Mouse (Mus musculus) embryo, embryonic 10 days (tissue): ENCODE results near the gene Trpc4.

Experiments used
- DNase-seq: peaks from one replicate; pipeline ENCODE4 v3.0.0-alpha.2; 2015; ENCODE audit warnings: low spot score

Gene Trpc4

DNA sequence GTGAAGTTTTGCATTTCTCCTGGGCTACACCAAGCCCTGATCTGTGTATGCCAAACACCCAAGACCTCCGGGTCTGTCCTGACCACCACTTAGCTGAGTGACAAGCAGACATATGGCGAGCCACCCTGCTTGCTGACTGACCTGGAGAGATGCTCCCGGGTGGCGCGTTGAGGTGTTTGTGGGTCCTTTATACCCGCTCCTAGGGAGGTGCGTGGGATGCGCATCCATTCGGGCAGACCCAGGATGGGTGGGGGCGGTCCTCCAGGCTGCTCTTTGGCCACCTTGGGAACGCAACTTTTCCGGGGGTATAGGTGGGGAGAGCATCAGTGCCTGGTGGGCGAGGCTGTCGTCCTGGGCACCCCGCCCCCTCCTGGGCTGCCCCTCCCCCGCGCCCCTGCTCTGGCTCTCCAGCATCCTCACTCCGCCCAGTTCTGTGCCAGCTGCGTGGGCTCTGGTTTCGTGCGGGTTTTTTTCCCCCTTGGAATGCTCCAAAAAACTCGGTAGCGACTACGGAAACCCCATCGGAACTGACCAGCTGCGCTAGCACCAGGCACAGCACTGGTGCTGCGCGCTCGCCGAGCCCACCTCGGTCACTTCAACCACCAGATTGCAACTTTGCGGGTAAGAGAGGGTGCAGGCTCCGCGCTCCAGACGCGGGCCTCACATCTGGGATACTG is at the start of gene Trpc4:
TSS of gene Trpc4 (plus strand) at position 397 of the 677 bp plus-strand sequence.
- DNase-seq, result peak; percentile 30

DNA sequence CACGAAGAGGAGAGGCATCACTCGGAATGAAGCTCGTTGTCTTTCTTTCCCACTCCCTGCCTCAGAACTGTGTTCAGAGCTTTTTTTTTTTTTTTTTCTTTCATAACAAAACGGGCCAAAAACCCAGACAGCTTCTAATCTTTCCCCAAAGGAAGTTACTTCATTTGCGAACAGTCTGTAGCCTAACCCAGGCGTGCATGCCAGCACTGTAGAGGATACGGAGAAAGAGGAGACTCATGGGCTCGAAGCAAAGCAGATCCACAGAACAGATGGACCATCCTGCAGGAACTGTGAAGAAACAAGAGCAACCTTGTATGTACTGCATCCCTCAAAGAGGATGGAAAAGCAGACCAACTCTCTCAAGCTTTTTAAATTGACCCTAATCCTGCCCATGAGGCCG is 44.3 kb upstream of the Trpc4 start:
- no peak for DNase-seq

DNA sequence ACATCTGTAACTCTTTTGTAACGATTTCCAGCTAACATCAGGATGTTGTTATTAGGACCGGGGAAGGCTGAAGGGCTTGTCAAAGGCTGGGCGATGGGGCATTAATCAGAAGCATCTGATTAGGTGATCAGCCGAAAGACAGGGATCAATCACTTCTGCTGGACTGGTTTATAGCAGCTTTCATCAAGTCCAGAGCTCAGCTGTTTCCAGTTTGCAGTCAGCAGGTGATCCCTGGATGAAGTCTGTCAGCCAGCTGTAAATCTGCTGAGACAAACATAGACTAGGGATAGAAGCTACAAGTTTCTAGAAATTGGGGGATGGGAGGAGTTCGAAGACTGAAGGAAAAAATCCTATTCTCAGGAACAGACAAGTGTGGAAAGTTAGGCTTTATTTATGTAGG is 20.5 kb upstream of the Trpc4 start:
- peak; percentile 36 for DNase-seq

DNA sequence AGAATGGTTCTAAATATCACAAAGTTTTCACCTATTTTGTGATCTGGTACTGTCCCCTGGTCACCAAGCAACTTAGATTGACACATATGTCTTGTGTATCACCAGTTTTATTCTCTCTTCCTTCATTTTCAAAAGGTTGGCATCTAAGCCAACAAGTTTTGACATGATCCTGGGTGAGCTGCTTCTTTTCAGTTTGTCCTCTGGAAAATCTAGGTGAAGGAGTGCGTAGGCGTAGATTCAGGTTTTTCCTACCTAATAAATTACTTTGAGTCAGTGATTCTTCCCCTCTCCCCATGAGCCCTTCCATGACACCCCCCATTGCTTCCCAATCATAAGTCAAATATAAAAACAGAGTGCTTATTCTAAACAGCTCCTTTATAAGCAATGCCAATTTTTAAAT is 14.5 kb upstream of the Trpc4 start:
- no peak for DNase-seq

DNA sequence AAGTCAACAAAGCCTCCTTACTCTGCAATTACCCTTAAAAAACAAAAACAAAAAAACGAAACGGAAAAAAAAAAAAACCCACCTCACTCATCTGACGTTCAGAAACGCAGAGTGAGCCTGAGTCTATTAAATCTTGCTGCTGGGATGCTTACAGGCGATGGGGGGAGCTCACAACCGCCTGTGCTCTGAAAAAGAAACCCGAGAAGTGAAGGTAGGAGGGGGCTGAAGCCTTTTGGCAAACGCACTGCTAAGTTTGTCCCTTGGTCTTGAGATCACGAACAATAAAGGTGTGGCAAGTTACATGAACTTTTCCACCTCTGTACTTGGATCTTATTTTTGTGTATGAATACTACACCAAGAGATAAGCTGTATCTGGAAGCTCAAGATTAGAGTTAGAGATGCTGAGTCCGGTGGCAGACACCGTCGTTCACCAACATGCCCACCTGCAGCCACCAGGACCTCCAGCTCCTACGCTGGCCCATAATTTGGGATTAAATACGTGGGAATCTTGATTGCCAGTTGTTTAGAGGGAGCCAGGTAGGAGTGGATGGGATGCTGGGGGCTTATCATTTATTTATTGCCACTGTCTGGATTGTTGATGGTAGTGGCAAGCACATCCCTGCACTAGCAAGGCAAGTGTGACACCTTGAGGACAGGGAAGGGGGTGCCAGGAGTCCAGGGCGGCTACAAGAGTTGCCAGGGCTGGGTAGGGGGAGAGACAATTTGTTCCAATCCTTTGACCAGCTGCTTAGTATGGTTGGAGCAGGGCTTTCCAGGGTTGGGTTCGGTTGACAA is 794 bp upstream of the Trpc4 start:
- DNase-seq, result peak; percentile 77

DNA sequence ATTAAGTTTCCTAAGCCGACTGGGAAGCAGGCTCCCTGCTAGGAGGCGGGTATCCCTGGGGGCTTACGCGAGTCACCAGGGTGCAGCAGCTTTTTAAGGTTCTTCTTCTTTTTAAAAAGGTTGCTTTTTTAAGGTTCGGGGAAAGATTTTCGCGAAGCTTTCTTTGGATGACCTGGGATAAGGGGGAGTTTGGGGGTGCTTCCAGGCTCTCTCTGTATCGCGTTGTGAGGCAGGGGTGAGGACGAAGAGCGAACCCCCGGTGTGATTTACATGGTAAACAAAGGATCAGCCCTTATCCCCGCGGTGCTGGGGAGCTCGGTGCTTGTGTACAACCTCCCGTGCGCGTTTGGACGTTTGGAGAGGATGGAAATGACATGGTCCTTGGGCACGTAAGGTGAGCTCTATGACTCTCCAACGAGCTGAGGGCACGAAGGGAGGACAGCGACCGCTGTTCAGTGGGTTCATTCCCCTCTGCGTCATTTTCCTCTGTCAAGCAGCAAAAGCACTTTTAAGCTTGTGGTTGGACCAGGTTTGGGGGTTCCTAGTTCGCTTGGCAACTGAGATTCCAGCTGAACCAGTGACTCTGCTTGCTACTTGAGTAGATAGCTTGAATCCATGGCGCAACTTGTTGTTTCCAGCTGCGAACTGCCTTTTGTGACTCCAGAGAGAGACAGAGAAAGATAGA is 623 bp downstream of the Trpc4 start:
- DNase-seq, result peak; percentile 29

DNA sequence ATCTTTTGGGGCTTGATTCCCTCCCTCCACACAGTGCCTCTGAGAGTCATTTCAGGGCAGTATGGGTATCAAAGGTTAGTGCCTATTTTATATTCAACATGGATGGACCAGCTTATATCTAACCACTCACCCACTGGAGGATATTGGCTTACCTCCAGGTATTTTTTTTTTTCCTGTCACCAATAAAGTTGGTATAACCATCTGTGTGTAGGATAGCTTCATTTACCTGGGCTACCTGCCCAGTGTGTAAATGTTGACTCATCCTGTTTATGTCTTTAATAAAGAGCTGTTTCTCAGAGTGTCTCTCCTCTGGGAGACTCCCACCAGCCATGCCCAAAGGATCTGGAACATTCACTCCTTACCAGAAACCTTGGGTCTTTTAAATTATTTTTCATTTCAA is 14.9 kb downstream of the Trpc4 start:
- no peak for DNase-seq

DNA sequence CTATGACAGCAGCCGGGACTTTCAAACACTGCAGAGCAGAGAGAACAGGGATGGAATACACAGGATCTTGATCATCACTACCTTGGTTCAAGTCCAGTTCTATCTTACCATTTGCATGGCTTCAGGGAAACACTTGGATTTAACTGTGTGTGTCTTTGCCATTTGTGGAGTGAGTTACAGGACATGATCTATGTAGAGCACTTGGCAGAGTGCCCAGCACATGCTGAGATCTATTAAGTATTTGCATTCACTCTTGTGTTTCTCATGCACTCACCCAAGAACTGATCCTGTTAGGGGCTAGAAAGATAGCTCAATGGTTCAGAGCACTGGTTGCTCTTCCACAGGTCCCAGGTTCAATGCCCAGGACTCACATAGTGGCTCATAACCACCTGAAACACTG is 21.5 kb downstream of the Trpc4 start:
- DNase-seq, result no peak

DNA sequence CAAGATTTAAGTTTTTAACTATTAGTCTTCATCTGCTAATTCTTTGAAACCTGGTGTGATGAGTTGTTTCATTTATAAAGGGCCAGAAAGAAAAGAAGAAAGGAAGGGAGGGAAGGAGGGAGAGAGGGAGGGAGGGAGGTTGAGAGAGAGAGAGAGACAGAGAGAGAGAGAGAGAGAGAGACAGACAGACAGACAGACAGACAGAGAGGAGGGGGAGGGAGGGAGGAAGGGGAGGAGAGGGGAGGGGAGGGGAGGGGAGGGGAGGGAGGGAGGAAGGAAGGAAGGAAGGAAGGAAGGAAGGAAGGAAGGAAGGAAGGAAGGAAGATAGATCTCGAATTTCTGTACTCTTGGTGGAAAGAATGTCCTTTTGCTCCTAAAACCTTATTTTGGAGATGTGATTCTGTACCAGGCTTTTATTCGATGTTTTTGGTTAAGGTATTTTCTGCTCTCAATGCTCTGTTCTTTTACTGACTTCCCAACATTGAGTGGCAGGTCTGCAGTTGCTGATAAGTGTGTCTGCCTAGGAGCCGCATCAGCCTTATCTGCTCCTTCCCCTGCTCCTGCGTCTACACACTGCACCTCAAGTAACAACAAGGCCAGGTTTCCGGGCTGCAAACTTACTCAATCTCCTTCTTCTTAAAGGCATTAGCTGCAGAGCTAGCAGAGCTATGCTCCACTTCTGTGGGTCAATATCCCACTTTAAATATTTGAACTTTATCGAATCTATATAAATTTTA is 35.3 kb downstream of the Trpc4 start:
- DNase-seq, result no peak

DNA sequence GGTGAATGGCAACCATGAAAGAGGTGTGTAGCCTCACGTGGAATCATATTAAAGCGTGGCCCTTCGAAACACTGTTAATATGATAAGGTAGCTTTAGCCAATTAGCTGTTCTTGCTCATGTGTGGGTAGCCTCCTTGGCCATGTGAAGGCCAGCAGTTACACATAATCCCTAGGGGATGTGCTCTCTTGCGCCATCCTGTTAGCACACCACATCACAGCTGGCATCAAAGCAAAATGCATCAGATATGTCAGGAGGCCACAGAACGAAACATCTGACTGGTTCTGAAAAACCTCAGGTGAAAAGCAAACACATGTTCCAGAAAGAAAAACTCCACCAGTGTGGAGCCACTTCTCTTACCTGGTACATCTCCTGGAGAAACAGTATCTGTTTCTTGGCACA is 45.4 kb downstream of the Trpc4 start:
- DNase-seq, result no peak

DNA sequence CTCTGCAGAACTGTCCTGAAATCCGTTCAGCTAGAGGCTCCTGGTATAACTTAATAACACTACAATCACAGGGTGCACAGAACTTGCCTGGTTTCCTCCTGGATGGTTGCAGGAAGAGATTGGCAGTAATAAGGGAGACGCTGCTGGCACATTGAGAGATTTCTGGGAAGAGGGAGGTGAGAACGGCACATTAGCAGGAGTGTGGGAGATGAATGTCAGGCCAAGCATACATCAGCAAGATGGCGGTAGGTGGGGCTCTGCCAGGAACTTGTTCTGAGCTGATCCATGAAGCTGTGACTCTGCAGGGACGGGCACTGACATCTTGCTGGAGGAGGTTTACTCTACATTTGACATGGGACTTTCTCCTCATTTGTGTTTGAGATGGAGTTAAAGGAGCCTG is 48.6 kb downstream of the Trpc4 start:
- DNase-seq, result no peak

DNA sequence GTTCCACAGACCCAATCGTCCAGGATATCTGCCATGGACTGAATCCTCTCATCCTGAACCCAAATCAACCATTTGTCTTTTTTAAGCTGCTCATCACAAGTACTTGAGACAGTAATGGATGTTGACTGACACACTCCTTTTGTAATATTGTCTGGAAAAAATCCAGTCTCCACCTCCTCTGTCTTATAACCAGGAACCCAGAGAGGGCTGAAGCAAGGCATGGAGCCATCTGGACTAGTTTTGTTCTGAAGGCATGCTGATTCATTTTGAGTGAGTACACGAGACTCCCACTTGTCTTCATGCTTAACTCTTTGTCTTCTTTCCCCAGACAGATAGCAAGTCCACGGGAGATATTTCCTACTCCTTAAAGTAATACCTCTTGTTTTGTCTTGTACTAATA is 54.3 kb downstream of the Trpc4 start:
- no peak for DNase-seq

DNA sequence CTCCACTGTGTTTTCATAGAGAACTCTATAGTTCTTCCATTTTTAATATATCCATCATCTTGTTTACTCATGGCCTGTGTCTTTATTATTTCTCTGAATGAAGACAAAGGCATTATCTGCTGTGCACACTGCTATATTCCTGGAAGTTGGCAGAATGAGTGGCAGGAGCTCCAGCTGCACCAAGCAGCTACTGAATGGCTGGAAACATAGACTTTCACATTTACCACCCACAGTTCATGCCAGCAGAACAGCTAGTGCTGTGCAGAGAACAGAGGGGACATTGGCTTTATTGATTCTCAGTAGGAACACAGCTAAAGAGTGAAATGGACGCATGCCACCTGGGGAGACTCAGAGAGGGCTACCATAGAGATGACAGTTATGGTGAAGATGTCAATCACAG is 55.6 kb downstream of the Trpc4 start:
- DNase-seq, result no peak

DNA sequence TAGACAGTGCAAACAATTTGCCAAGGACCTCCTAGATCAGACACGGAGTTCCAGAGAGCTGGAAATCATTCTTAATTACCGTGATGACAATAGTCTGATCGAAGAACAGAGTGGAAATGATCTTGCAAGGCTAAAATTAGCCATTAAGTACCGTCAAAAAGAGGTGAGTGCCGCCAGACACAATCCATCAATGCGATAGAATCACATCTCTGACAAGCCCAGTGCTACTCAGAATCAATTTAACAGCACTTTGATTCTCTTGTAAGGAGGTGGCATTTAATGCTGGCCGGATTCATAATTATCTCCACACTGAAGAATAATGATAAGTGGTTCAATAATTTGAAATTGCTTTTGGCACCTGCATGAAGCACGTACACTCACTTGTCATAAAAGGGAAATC is 66.7 kb downstream of the Trpc4 start:
- DNase-seq, result no peak

DNA sequence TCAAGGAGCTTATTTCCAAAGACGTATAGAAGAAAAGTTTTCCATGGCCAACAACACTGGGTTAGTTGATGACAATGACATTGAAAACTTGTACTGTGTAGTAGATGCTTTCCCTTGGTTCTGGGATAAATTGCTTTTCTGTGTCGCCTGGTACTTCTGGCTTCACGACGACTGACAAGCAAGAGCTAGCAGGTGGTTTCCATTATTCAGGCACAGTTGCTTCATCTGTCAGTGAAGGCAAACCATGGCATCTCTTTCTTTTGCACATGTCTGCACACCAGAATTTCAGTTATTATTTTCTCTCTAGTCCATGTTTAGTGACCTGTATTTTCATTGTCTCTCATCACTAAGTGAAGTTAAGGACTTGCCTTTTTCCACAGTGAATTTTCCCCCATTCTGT is 72.6 kb downstream of the Trpc4 start:
- DNase-seq, result no peak

DNA sequence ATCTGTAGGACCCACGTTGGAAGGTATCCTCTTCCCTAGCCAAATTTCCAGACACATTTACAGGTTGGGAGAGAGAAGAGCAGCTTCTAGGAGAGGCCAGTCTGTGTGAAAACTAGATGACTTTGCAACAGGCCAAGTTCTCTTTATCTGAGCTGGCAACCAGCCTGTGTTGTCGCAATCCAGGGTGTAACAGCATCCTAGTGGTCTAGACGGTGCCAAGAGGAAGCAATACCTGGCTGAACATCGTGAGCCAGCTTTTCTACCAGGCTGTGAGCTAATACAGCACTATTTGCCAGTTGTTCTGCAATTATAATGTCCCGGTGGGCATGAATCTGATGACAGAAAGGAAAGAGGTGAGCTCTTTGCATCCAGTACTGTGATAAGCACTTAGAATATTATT is 83.1 kb downstream of the Trpc4 start:
- no peak for DNase-seq

DNA sequence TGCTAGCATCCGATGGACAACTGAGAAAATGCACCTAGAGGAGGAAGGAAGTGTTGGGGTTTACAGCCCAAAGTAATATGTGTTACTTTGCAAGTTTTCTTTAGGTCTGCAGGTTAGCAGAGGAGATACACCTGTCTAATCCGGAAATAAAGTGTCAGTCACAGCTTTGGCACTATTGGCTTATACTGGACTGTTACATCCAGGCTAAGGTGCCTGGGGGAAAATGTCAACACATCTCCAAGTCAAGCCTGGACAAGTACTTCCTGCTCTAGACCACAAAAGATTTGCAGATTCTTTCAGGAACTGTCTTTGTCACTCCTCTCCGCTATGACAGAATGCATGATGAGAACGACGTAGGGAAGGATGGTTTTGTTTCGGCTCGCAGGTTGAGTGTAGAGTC is 83.6 kb downstream of the Trpc4 start:
- DNase-seq, result no peak

DNA sequence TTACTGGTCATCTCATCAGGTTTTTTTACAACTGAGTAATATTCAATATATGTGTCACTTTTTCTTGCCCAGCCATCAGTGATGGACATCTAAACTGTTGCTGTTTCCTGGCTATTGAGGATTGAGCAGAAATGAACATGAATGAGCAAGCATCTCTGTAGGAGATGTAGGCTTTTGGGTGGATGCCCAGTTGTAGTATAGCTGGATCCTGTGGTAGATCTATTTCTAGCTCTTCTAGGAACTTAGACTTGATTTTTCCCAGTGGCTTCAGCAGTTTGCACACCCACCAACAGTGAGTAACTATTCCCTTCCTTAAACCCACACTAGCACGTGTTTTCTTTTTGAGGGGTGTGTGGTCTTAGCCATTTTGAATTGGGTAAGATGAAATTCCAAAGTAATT is 87.3 kb downstream of the Trpc4 start:
- no peak for DNase-seq

DNA sequence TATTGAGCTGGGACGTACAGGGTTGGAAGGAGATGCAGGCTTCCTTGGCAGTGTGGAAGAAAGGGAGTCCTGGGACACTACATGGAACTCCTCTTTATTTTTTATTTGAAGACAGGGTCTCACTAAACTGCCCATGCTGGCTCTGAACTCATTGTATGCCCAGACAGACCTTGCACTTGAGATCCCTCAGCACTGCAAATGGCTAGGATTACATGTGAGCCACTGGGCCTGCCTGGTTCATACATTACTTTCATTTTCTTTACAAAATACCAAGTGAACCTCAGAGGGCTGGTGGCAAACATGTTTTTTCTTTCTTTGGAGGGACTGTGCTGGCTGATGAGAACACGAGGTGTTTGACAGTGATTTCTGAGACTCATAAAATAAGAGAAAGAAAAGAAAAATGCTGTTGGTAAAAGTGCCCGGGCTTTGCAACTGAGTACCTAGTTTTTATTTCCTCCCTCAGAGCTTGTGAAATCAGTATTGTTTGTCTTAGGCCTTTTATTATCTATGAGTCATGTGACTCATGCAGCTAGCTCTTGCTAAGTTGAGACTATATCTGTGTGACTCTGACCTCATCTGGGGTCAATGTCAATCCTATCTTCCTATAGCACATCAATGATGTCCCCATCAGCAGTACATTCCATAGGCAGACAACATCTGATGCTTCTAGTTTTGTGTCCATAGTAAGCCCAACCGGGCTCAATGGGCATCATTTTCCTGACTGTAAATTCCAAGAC is 89.1 kb downstream of the Trpc4 start:
- DNase-seq, result no peak

DNA sequence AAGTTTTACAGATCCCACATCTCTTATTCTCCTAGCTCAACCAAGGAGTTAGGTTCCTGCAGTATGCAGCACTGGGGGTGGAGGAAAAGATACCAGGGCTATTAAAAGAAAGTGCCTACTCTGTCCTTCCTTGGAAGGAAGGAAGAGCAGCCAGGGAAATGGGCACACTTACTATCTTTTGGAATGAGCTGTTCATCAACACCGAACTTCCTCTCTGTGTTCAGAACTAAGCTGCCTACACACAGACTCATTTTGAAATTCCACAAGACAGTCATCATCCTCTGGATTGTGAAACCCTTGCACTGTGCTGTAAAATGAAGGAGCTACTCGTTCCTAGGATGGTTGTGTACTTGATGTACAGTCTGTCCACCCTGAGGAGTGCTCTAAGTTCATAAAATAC is 90.6 kb downstream of the Trpc4 start:
- no peak for DNase-seq

DNA sequence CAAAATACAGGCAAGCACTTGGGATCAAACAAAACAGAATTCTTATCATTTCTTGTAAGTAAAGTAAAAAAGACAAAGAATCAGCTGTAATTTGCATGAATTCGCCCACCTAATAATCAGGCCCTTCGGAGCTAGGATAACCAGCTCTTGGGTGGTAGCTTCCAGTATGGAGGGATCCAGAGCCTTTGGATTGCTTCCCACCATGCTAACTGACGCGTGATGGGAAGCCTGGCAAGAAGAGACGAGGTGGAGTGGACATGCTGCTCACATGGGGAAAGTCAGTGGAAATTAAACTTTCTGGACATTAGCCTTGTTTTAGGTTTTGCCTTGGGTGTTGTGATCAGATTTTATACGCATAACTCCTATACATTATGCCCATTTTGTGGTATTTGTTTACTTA is 93.5 kb downstream of the Trpc4 start:
- DNase-seq, result no peak

DNA sequence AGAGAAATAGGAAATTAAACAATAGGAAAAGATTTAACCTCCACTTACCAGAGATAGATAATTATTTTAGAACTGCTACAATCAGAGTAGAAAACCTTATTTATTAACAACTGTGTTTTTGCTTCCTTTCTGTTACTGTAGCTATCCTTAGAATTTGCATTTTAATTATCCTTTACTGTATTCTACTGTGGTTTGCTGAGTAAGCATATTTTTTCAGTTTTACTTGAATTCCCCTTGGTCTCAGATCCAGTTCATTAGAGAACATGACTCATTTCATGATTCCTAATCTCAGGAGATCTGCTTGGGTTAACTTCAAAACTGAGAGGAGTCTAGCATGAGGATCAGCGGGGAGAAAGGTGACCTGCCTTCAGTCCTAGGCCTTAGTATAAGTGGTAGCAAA is 111.1 kb downstream of the Trpc4 start:
- DNase-seq, result no peak
